ENCODE assay signal across 17 mouse cellular contexts in the genomic region with DNA sequence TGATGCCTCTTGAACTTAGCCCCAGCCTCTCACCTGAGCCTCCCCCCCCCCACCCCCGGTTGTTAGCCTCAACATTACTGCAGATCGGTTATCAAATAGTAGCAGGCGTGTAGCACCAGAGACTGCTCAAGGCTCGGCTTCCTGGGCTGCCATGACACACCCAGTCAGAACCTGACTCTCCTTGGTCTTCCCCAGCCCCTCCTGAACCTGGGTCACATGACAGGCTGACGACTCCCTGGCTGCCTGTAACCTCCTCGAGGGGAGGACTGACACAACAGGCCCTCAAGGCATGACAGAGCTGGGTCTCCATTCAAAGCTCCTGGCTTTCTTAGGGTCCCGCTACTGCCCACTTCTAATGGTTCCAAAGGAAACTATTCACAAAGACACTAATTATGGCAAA. TPM values are rescaled to one million over a fixed set of nuclear protein-coding genes. Genes with fewer than 3 reads are reported as not detected.
"Had no signal": no experiment of that assay in that cellular context is flagged by ENCODE, and none has a peak within 500 bp of the region (broad histone marks: within the 10 kb centered on the region; RNA-seq: fewer than 3 reads in every experiment).

No protein-coding gene starts in this region.

- H3K9ac ChIP-seq: stomach, embryonic 15.5 days had no signal

- H3K4me1 ChIP-seq: limb, embryonic 10.5 days; midbrain, embryonic 10.5 days; stomach, embryonic 15.5 days had no signal

- H3K27me3 ChIP-seq: stomach, embryonic 15.5 days had no signal

- ATAC-seq: midbrain, embryonic 16.5 days had no signal

- H3K4me2 ChIP-seq: stomach, embryonic 15.5 days had no signal

- H3K9me3 ChIP-seq: limb, embryonic 10.5 days; midbrain, embryonic 10.5 days; stomach, embryonic 15.5 days had no signal

- H3K4me3 ChIP-seq: left cerebral cortex, adult 2 months; limb, embryonic 10.5 days; midbrain, embryonic 10.5 days; stomach, embryonic 15.5 days had no signal

- H3K27ac ChIP-seq: left cerebral cortex, adult 2 months; midbrain, embryonic 10.5 days; stomach, embryonic 15.5 days had no signal

- DNase-seq: kidney, adult 11 months; kidney, adult 9 months; kidney, postnatal 10 days; kidney, postnatal 4 days; lung, adult 18-20 months; right cerebral cortex, postnatal 14 days; thymus, postnatal 36 days had no signal

RNA-seq across cellular contexts. Expression of a gene that starts 14.8 kb away (rescaled TPM):
- total RNA-seq: layer of hippocampus, adult 8-10 months; layer of hippocampus, postnatal 14 days; left cerebral cortex, adult 2 months; left cerebral cortex, postnatal 14 days had no signal
- polyA plus RNA-seq: spleen, adult 2 months; testis, adult 2 months had no signal
